Mouse (Mus musculus) limb, embryonic 13.5 days (tissue): ENCODE measurements around the gene D130043K22Rik. TPM values are rescaled to one million over a fixed set of nuclear protein-coding genes. Genes with fewer than 3 reads are reported as not detected.

Experiments used
- ATAC-seq: fragments of 200-750 bp; cut with Nextera tagmentation; 2 replicates; pipeline ENCODE4 v1.8.0; 2017; ENCODE audit warnings: low read depth, moderate number of reproducible peaks, moderate TSS enrichment; ENCODE audit not compliant: low FRiP score
- H3K27ac ChIP-seq: fragments of 300-500 bp; sonication (generic); 2 replicates; pipeline ENCODE4 v1.5.1; 2015; ENCODE audit warnings: inconsistent platforms, mild to moderate bottlenecking, moderate library complexity
- H3K27me3 ChIP-seq: fragments of 300-500 bp; sonication (generic); 2 replicates; pipeline ENCODE4 v1.6.1; 2015; ENCODE audit warnings: mild to moderate bottlenecking, inconsistent platforms
- H3K36me3 ChIP-seq: fragments of 300-500 bp; sonication (generic); 2 replicates; pipeline ENCODE4 v1.6.1; 2015; ENCODE audit warnings: inconsistent platforms, mild to moderate bottlenecking, moderate library complexity
- H3K4me1 ChIP-seq: fragments of 300-500 bp; sonication (generic); 2 replicates; pipeline ENCODE4 v1.6.1; 2015; ENCODE audit warnings: inconsistent platforms
- H3K4me2 ChIP-seq: fragments of 300-500 bp; sonication (generic); replicated peaks from 2 replicates; pipeline ENCODE4 v1.6.1; 2015; ENCODE audit warnings: inconsistent platforms, mild to moderate bottlenecking, moderate library complexity
- H3K4me3 ChIP-seq: fragments of 300-500 bp; sonication (generic); 2 replicates; pipeline ENCODE4 v1.5.1; 2015; ENCODE audit warnings: moderate library complexity, mild to moderate bottlenecking, inconsistent platforms
- H3K9ac ChIP-seq: fragments of 300-500 bp; sonication (generic); 2 replicates; pipeline ENCODE4 v1.6.1; 2015; ENCODE audit warnings: mild to moderate bottlenecking, inconsistent platforms
- H3K9me3 ChIP-seq: fragments of 300-500 bp; sonication (generic); 2 replicates; pipeline ENCODE4 v1.6.1; 2016; ENCODE audit warnings: inconsistent platforms
- WGBS: fragments of 180-500 bp; shearing (Covaris S2); methylation state at CpG from one replicate; pipeline ENCODE4 v1.1.7; 2015; 5-methylcytosine and 5-hydroxymethylcytosine counted together
- polyA plus RNA-seq: library from polyadenylated mRNA; unstranded; fragments of >200 nt; fragmentation: Nextera tagmentation; extraction: Ambion mirVana; gene quantifications from 2 replicates; pipeline ENCODE4 v1.2.1, GENCODE M21; 2015

D130043K22Rik gene
- polyA plus RNA-seq, 1 experiment from 2014 or later, result 0.06 TPM

DNA sequence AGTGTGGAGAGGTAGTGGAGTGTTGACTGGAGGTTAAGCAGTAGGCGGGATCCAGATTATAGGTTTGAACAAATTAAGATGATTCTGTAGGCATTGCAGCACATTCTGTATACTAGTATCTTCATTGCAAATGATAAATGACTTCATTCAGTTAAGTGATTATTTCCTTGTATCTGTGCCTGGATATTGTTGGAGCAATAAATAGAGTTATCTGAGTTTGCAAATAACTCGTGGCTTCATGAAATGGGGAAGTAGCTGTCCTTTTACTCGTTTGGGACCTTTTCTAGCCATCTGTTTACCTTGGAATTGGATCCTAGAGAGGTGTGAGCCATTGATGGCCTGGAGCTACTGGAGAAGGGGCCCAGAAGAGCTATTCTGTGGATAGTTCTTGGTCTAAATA, 5.1 kb upstream of the D130043K22Rik start:
- peaks cover 3% of the 10 kb centered on the region for H3K4me1 ChIP-seq
- H3K27ac ChIP-seq, result no peak overlapping the region
- H3K9ac ChIP-seq, result no peak overlapping the region
- H3K4me3 ChIP-seq, result no peak overlapping the region
- WGBS, result 78% methylated on average over 3 of the region's 3 CpGs
- H3K4me2 ChIP-seq, result no peak overlapping the region
- ATAC-seq, result no peak
- peaks cover 41% of the 10 kb centered on the region for H3K36me3 ChIP-seq
- no peaks in the 10 kb centered on the region for H3K27me3 ChIP-seq
- no peaks in the 10 kb centered on the region for H3K9me3 ChIP-seq

DNA sequence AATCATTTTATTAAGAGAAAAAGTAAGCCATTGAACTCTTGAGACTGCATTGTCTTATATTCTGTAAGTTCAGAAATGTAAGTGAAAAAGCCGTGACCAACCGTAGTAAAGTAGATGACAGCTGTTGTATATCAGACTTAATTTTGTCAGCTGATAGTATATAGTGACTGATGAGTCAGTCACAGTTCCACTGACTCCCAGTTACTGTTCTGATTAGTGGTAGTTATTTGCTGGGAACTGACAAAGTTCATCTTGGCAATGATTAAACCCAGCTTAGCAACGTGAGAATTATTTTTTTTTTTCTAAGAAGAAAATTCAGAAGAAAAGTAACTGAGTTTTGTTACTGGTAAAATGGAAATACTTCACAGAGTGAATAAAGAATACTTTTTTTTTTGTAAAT, 3.2 kb upstream of the D130043K22Rik start:
- 82% methylated on average over 3 of the region's 3 CpGs for WGBS
- no peak overlapping the region for H3K9ac ChIP-seq
- no peak for ATAC-seq
- no peak overlapping the region for H3K4me2 ChIP-seq
- no peaks in the 10 kb centered on the region for H3K9me3 ChIP-seq
- no peak overlapping the region for H3K27ac ChIP-seq
- peaks cover 8% of the 10 kb centered on the region for H3K4me1 ChIP-seq
- no peaks in the 10 kb centered on the region for H3K27me3 ChIP-seq
- H3K4me3 ChIP-seq, result no peak overlapping the region
- peaks cover 34% of the 10 kb centered on the region for H3K36me3 ChIP-seq

DNA sequence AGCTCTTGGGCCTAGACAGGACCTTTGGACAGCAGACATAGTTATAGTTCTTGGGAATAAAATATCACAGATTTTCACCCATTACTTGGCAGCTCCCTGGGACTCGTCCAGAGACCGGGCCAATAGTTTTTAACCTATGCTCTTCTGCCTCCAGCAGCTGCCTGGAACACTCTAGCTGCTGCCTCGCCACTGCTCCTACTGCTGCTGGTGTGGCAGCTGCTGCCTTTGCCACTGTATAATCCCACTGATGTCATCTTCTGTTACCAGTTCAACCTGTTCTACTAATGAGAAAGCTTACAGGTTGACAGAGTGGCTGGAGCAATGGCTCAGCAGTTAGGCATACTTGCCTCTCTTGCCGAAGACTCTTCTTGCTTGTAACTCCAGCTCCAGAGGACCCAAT, 4.4 kb downstream of the D130043K22Rik start:
- Histone ChIP-seq H3K9me3 (no peaks in the 10 kb centered on the region), H3K9ac (no peak overlapping the region), H3K4me2 (no peak overlapping the region), H3K4me1 (peaks cover 8% of the 10 kb centered on the region), H3K27me3 (no peaks in the 10 kb centered on the region), H3K4me3 (no peak overlapping the region), H3K36me3 (no peaks in the 10 kb centered on the region), H3K27ac (no peak overlapping the region)
- no peak for ATAC-seq
- 86% methylated on average over 4 of the region's 4 CpGs for WGBS

DNA sequence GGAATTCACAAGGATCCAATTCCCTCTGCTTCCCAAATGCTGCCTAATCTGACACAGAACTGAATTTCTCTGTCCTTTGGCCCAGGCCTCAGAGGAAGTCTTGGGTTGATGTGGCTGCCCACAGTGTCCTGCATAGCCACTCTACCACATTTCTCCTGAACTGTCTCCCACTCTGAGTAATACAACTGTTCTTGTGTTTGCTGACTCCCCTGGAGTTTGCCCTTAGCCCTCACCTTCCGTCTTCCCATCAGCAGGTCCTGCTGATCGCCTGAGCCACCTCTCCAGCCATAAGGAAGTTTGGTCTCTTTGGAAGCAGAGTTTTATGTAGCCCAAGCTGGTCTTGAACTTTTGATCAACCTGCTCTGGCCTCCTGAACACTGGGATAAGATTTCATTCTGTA, 7.1 kb downstream of the D130043K22Rik start:
- Histone ChIP-seq H3K9ac (no peak overlapping the region), H3K36me3 (no peaks in the 10 kb centered on the region), H3K9me3 (no peaks in the 10 kb centered on the region), H3K27me3 (no peaks in the 10 kb centered on the region), H3K4me1 (no peaks in the 10 kb centered on the region), H3K27ac (no peak overlapping the region), H3K4me3 (no peak overlapping the region), H3K4me2 (no peak overlapping the region)
- 76% methylated on average over 2 of the region's 2 CpGs for WGBS
- no peak for ATAC-seq

DNA sequence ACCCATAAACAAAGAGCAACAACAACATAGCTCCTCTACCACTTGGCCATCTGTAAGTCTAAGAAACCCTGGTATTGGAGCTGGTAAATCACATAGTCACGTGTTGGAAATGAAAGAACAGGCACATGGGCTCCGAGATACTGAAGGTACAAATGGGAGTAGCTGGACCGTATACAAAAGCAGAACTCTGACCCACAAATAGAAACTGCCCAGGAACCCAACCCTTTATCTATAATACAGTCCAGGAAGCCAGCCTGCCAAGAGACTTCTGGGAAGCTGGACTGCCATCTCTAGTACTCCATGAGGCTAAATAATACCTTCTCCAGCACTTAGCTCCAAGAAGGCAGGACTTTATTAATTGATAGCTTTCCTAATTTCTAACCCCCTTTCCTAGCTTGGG, 7.6 kb downstream of the D130043K22Rik start:
- Histone ChIP-seq H3K27ac (no peak overlapping the region), H3K27me3 (no peaks in the 10 kb centered on the region), H3K9me3 (no peaks in the 10 kb centered on the region), H3K4me1 (no peaks in the 10 kb centered on the region), H3K9ac (no peak overlapping the region), H3K4me3 (no peak overlapping the region), H3K4me2 (no peak overlapping the region), H3K36me3 (no peaks in the 10 kb centered on the region)
- WGBS, result 86% methylated on average over 3 of the region's 3 CpGs
- ATAC-seq, result no peak

DNA sequence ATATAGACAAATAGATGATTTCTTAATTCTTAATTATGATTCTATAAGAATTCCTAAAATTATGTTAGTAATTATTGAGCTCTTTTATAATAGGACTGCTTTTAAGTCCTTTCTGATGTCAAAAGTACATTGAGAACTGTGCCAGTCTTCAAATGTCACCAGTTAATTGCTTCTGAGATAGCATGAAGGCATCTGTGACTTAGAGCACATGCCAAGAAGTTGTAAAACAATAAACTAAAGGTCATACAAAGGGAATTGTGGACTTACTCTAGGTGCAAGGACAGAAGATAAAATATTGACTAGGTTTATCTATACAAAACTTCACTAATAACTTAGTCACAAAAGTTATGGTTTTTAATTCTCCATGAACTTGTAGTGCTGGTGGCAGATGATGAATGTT, 14.2 kb downstream of the D130043K22Rik start:
- ATAC-seq, result no peak
- H3K4me2 ChIP-seq, result no peak overlapping the region
- no peaks in the 10 kb centered on the region for H3K36me3 ChIP-seq
- H3K27me3 ChIP-seq, result no peaks in the 10 kb centered on the region
- no peak overlapping the region for H3K4me3 ChIP-seq
- H3K9ac ChIP-seq, result no peak overlapping the region
- H3K9me3 ChIP-seq, result no peaks in the 10 kb centered on the region
- peaks cover 19% of the 10 kb centered on the region; the same call in 1 of the 2 replicates for H3K4me1 ChIP-seq
- no peak overlapping the region for H3K27ac ChIP-seq

DNA sequence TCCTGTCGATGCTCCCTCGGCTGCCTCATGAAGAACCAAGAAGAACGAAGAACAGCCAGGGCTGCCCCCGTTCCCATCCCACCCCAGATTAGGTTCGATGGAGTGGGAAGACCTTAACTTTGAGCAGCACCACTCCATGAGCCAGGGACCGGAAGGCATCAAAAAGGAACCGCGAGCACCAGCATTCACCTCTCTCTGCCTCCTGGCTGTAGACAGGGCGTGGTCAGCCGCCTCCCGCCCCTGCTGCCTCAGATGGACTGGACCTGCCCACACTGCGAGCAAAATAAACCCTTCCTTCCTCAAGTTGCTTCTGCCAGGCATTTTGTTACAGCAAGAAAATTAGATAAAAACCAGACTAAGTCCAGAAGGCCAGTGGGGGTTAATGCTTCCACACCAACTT, 16.1 kb downstream of the D130043K22Rik start:
- Histone ChIP-seq H3K9ac (no peak overlapping the region), H3K9me3 (no peaks in the 10 kb centered on the region), H3K4me3 (no peak overlapping the region), H3K27me3 (no peaks in the 10 kb centered on the region), H3K4me2 (no peak overlapping the region), H3K27ac (no peak overlapping the region), H3K4me1 (peaks cover 19% of the 10 kb centered on the region; the same call in 1 of the 2 replicates), H3K36me3 (no peaks in the 10 kb centered on the region)
- ATAC-seq, result no peak
- 53% methylated on average over 12 of the region's 12 CpGs for WGBS

DNA sequence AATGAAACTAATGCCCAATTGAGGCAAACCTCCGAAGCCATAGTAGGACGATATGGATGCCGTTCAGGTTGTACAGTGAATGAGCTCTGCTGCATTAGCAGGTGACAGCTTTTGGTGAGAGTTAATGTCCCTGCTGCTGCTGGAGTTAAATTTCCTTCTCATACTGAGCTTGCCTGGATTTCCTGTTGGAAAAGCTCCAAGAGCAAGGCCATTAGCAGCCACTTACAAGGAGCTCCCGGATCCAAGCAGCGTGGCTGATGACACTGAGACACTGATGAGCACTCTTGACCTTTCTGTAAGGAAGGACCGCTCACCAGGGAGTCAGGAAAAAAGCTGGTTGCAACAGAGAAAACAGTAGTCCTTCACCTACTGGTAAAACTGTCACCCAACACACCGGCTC, 17.1 kb downstream of the D130043K22Rik start:
- ATAC-seq, result no peak

DNA sequence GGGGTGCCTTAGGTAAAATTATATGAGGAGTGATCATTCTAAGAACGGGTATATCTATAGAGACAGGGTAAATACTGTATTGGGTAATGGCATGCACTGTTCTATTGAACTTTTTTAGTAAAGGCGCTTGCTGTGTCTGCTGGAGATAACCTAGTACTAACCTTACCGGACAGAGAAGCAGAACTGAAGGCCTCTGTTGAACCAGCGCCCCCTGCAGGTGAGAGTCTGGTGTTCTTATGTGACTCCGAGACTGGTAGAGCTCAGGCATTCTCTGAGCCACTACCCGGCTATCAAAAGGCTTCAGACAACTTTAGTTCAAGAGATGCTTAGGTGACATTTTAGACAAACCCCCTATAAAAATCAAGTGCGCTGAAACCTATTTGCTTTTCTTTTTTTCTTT, 17.6 kb downstream of the D130043K22Rik start:
- Histone ChIP-seq H3K4me3 (no peak overlapping the region), H3K36me3 (no peaks in the 10 kb centered on the region), H3K9me3 (no peaks in the 10 kb centered on the region), H3K27ac (no peak overlapping the region), H3K27me3 (no peaks in the 10 kb centered on the region), H3K9ac (no peak overlapping the region), H3K4me1 (peaks cover 19% of the 10 kb centered on the region; the same call in 1 of the 2 replicates), H3K4me2 (no peak overlapping the region)
- 66% methylated on average over 7 of the region's 7 CpGs for WGBS
- no peak for ATAC-seq

More for the DNA sequence above, 17.1 kb downstream of the D130043K22Rik start:
- H3K27me3 ChIP-seq, result no peaks in the 10 kb centered on the region
- H3K36me3 ChIP-seq, result no peaks in the 10 kb centered on the region
- no peaks in the 10 kb centered on the region for H3K9me3 ChIP-seq
- no peak overlapping the region for H3K27ac ChIP-seq
- no peak overlapping the region for H3K4me3 ChIP-seq
- no peak overlapping the region for H3K9ac ChIP-seq
- 52% methylated on average over 7 of the region's 7 CpGs for WGBS
- H3K4me2 ChIP-seq, result no peak overlapping the region
- peaks cover 19% of the 10 kb centered on the region; the same call in 1 of the 2 replicates for H3K4me1 ChIP-seq

DNA sequence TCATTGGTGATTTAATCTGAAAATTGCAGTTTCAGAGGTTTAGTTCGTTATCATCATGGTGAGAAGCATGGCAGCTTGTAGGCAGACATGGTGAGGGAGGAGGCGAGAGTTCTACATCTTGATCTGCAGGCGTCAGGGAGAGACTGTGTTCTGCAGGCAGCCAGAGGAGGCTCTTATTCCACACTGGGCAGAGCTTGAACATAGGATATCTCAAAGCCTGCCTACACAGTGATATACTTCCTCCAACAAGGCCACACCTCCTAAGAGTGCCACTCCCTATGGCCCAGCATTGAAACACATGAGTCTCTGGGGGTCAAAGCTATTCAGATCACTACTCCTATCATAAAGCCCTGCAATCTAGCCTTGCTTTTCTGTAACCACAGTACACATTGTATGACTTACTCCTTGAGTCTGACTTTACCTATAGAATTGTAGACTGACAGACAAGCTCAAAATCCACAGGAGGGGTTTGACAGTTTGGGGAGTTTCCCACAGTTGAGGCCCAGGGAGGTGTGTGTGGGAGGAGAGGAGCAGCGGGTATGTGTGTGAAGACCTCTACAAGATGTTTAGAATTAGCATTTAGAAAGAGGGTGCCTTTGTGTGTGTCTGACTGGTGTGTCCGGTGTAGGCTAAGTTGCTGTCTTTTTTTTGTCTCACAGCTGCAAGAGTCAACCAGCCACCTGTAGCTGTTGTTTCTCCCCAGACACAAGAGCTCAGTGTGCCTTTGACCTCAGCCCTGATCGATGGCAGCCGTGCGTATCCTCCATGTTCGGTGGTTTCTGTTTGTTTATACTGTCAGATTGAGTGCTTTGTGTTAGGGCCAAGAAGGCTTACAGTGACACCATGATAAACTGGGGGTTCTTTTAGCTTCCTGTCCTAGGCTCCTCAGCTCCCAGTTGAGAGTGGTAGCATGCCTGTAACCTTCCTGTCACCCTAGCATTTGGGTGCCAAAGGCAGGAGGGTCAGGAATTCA, 21.8 kb downstream of the D130043K22Rik start:
- H3K9me3 ChIP-seq, result no peaks in the 10 kb centered on the region
- ATAC-seq, result no peak
- H3K4me3 ChIP-seq, result no peak overlapping the region
- H3K9ac ChIP-seq, result no peak overlapping the region
- peaks cover 6% of the 10 kb centered on the region; the same call in 1 of the 2 replicates for H3K4me1 ChIP-seq
- no peak overlapping the region for H3K4me2 ChIP-seq
- H3K27me3 ChIP-seq, result no peaks in the 10 kb centered on the region
- no peak overlapping the region for H3K27ac ChIP-seq
- 78% methylated on average over 9 of the region's 9 CpGs for WGBS
- H3K36me3 ChIP-seq, result no peaks in the 10 kb centered on the region

DNA sequence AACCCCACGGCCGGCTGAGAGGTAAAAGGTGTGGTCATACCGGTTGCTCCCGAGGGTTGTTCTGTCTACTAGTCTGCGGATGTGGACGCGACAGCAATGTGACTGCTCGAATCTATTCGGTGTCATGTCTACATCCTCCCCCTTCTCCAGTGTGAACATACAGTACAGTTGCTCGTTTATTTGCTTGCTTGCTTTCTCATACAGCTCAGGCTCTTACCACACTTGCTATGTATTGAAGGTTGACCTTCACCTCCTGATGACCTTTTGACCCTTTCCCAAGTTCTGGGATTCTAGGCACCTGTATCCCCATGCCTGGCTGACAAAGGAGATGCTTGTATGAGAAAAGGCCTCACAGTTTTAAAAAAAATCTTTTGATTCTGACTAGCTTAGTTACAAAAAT, 22.9 kb downstream of the D130043K22Rik start:
- H3K9me3 ChIP-seq, result no peaks in the 10 kb centered on the region
- H3K4me3 ChIP-seq, result no peak overlapping the region
- H3K4me2 ChIP-seq, result no peak overlapping the region
- no peak overlapping the region for H3K27ac ChIP-seq
- H3K9ac ChIP-seq, result no peak overlapping the region
- no peaks in the 10 kb centered on the region for H3K27me3 ChIP-seq
- WGBS, result 92% methylated on average over 10 of the region's 10 CpGs
- H3K4me1 ChIP-seq, result no peaks in the 10 kb centered on the region
- no peaks in the 10 kb centered on the region for H3K36me3 ChIP-seq
- no peak for ATAC-seq

DNA sequence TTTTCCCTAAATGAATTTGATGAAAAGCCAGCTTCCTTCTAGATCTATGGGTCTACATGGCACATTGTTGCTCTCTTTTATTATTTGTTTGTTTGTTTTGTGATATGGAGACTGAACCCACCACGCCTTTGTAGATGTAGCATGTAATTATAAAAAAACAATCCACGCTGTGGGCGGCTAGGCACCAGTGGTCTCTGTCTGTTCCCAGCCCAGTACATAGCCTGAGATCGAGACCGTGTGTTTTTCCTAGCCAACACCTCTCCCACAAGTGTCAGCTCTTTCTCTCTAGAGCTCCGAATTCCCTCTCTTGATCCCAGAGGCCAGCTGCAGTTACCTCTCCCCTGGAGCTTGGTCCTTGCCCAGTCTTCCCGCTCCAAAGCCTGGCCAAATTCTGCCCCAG, 23.3 kb downstream of the D130043K22Rik start:
- Histone ChIP-seq H3K27me3 (no peaks in the 10 kb centered on the region), H3K4me3 (no peak overlapping the region), H3K27ac (no peak overlapping the region), H3K4me2 (no peak overlapping the region), H3K4me1 (no peaks in the 10 kb centered on the region), H3K9me3 (no peaks in the 10 kb centered on the region), H3K36me3 (no peaks in the 10 kb centered on the region), H3K9ac (no peak overlapping the region)
- 86% methylated on average over 7 of the region's 7 CpGs for WGBS
- no peak for ATAC-seq
